In genomic region chr2:157974604-157975501, GRCm38 (mm10) we compare ENCODE assay signal across 9 mouse cellular contexts. TPM values are rescaled to one million over a fixed set of nuclear protein-coding genes. Genes with fewer than 3 reads are reported as not detected.
DNase-seq lines count a peak whose midpoint lies in the region; ATAC-seq and TF ChIP-seq lines count a peak whose summit lies in the region.
"Had no signal": no experiment of that assay in that cellular context is flagged by ENCODE, and none has a peak within 500 bp of the region (broad histone marks: within the 10 kb centered on the region; RNA-seq: fewer than 3 reads in every experiment).

No protein-coding gene starts in this region.

- H3K27ac ChIP-seq in heart, embryonic 10.5 days: no peak overlapping the region
- peak overlapping the region; percentile 65 for H3K27ac ChIP-seq in forebrain, embryonic 10.5 days
- no peak overlapping the region for H3K27ac ChIP-seq in intestine, embryonic 15.5 days
- peak overlapping the region; percentile 81 for H3K27ac ChIP-seq in neural tube, embryonic 11.5 days (ENCODE audit: low read depth, low read length)
- H3K27ac ChIP-seq in left cerebral cortex, adult 2 months: no peak overlapping the region
- H3K27ac ChIP-seq: liver, embryonic 15.5 days had no signal

- H3K36me3 ChIP-seq in heart, embryonic 10.5 days: no peaks in the 10 kb centered on the region
- H3K36me3 ChIP-seq in forebrain, embryonic 10.5 days (replicated peaks): peaks cover 2% of the 10 kb centered on the region
- H3K36me3 ChIP-seq in intestine, embryonic 15.5 days: no peaks in the 10 kb centered on the region
- no peaks in the 10 kb centered on the region for H3K36me3 ChIP-seq in neural tube, embryonic 11.5 days (ENCODE audit: control insufficient read depth, insufficient read depth, low read length)
- H3K36me3 ChIP-seq: liver, embryonic 15.5 days had no signal

- WGBS in heart, embryonic 10.5 days: 4% methylated on average over 23 of the region's 23 CpGs
- 3% methylated on average over 23 of the region's 23 CpGs for WGBS in forebrain, embryonic 10.5 days
- WGBS in intestine, embryonic 15.5 days: 4% methylated on average over 23 of the region's 23 CpGs
- 1% methylated on average over 23 of the region's 23 CpGs for WGBS in neural tube, embryonic 11.5 days

- no peaks in the 10 kb centered on the region for H3K9me3 ChIP-seq in heart, embryonic 10.5 days
- H3K9me3 ChIP-seq in forebrain, embryonic 10.5 days: no peaks in the 10 kb centered on the region
- H3K9me3 ChIP-seq in intestine, embryonic 15.5 days: no peaks in the 10 kb centered on the region
- no peaks in the 10 kb centered on the region for H3K9me3 ChIP-seq in neural tube, embryonic 11.5 days (ENCODE audit: control insufficient read depth, low read length)
- H3K9me3 ChIP-seq: liver, embryonic 15.5 days had no signal

- H3K4me2 ChIP-seq in intestine, embryonic 15.5 days (replicated peaks): 0 out of 2 replicates have a peak overlapping the region, but pooled peaks have one; percentile 17
- peak overlapping the region; percentile 33 for H3K4me2 ChIP-seq in neural tube, embryonic 11.5 days (ENCODE audit: low read depth)
- H3K4me2 ChIP-seq: liver, embryonic 15.5 days had no signal

- peaks cover 21% of the 10 kb centered on the region for H3K4me1 ChIP-seq in heart, embryonic 10.5 days
- peaks cover 36% of the 10 kb centered on the region for H3K4me1 ChIP-seq in forebrain, embryonic 10.5 days
- peaks cover 12% of the 10 kb centered on the region for H3K4me1 ChIP-seq in intestine, embryonic 15.5 days (replicated peaks)
- peaks cover 19% of the 10 kb centered on the region for H3K4me1 ChIP-seq in neural tube, embryonic 11.5 days (ENCODE audit: control insufficient read depth, insufficient read depth, low read length)
- H3K4me1 ChIP-seq: liver, embryonic 15.5 days had no signal

- intact Hi-C loops in heart, postnatal 14 days (cut with DNase I): no loop called here
- intact Hi-C loops in left cerebral cortex, adult 2 months (cut with DNase I): no loop called here

- H3K4me3 ChIP-seq in heart, embryonic 10.5 days: peak overlapping the region; percentile 37
- peak overlapping the region; percentile 43 for H3K4me3 ChIP-seq in forebrain, embryonic 10.5 days
- no peak overlapping the region for H3K4me3 ChIP-seq in intestine, embryonic 15.5 days (replicated peaks)
- H3K4me3 ChIP-seq in neural tube, embryonic 11.5 days (ENCODE audit: low read depth, low read length): no peak overlapping the region
- no peak overlapping the region for H3K4me3 ChIP-seq in left cerebral cortex, adult 2 months
- H3K4me3 ChIP-seq: liver, embryonic 15.5 days had no signal

- DNase-seq in heart, embryonic 10.5 days (ENCODE audit: low spot score): no peak
- no peak for DNase-seq in heart, postnatal 14 days
- peak; percentile 34 for DNase-seq in forebrain, embryonic 10.5 days (ENCODE audit: extremely low spot score, low spot score)
- peak; percentile 58 for DNase-seq in neural tube, embryonic 11.5 days (ENCODE audit: low spot score)
- no peak for DNase-seq in testis, postnatal 14 days (ENCODE audit: low spot score)
- no peak for DNase-seq in adrenal gland, adult (ENCODE audit: inconsistent age in 2 of 2, low spot score in 1 of 2)
- DNase-seq in left cerebral cortex, adult 2 months (ENCODE audit: extremely low spot score in 1 of 2, low spot score in 2 of 2): no peak

- no peak for ATAC-seq in intestine, embryonic 15.5 days
- ATAC-seq in neural tube, embryonic 11.5 days (ENCODE audit: insufficient read depth, low FRiP score, low TSS enrichment): no peak; the same call in 1 of the 2 replicates

- peaks cover 31% of the 10 kb centered on the region for H3K27me3 ChIP-seq in heart, embryonic 10.5 days (ENCODE audit: insufficient read depth, poor library complexity, severe bottlenecking)
- H3K27me3 ChIP-seq in forebrain, embryonic 10.5 days (ENCODE audit: poor library complexity, severe bottlenecking): peaks cover 35% of the 10 kb centered on the region
- no peaks in the 10 kb centered on the region; the same call in 1 of the 2 replicates for H3K27me3 ChIP-seq in intestine, embryonic 15.5 days (replicated peaks)
- H3K27me3 ChIP-seq in neural tube, embryonic 11.5 days (ENCODE audit: control insufficient read depth, insufficient read depth, low read length): no peaks in the 10 kb centered on the region

- no peak for TF ChIP-seq CTCF in left cerebral cortex, adult 2 months (IDR thresholded peaks at IDR 0.05)

- H3K9ac ChIP-seq in intestine, embryonic 15.5 days: 0 out of 2 replicates have a peak overlapping the region, but pooled peaks have one; percentile 8
- H3K9ac ChIP-seq in neural tube, embryonic 11.5 days (ENCODE audit: low read length): peak overlapping the region; percentile 42
- H3K9ac ChIP-seq: liver, embryonic 15.5 days had no signal

RNA-seq across cellular contexts. Expression of gene Tti1, which starts 53.4 kb away (rescaled TPM):
- 30.5 and 35.1 TPM in 2 replicates for polyA plus RNA-seq in heart, embryonic 10.5 days (2016; fragmentation: Nextera tagmentation; extraction: Ambion mirVana)
- total RNA-seq in heart, postnatal 14 days (2021): 10 to 100 TPM; 22.0 to 22.5 TPM
- polyA plus RNA-seq in forebrain, embryonic 10.5 days (2016; fragmentation: Nextera tagmentation; extraction: Ambion mirVana): 44.4 and 44.7 TPM in 2 replicates
- polyA plus RNA-seq in intestine, embryonic 15.5 days (2015; fragmentation: Nextera tagmentation; extraction: Ambion mirVana): 20.8 and 21.3 TPM in 2 replicates
- polyA plus RNA-seq in neural tube, embryonic 11.5 days (2014; fragmentation: Nextera tagmentation; extraction: Ambion mirVana): 25.6 and 28.7 TPM in 2 replicates
- total RNA-seq in left cerebral cortex, adult 2 months (2021): 10 to 100 TPM; 20.6 to 22.7 TPM

RNA-seq across cellular contexts. Expression of gene Rprd1b, which starts 53.4 kb away (rescaled TPM):
- 36.9 and 42.1 TPM in 2 replicates for polyA plus RNA-seq in heart, embryonic 10.5 days (2016; fragmentation: Nextera tagmentation; extraction: Ambion mirVana)
- 10 to 100 TPM; 29.6 to 31.1 TPM for total RNA-seq in heart, postnatal 14 days (2021)
- 58.1 and 59.3 TPM in 2 replicates for polyA plus RNA-seq in forebrain, embryonic 10.5 days (2016; fragmentation: Nextera tagmentation; extraction: Ambion mirVana)
- polyA plus RNA-seq in intestine, embryonic 15.5 days (2015; fragmentation: Nextera tagmentation; extraction: Ambion mirVana): 40.3 and 40.7 TPM in 2 replicates
- 56.9 and 58.8 TPM in 2 replicates for polyA plus RNA-seq in neural tube, embryonic 11.5 days (2014; fragmentation: Nextera tagmentation; extraction: Ambion mirVana)
- 10 to 100 TPM; 58.3 to 61.4 TPM for total RNA-seq in left cerebral cortex, adult 2 months (2021)

Comparison
In these comparisons a context has a peak if more than half of its experiments do, and no peak if none do; other contexts are left out.
1. DNase-seq: peak in forebrain, embryonic 10.5 days (single experiment) and neural tube, embryonic 11.5 days (single experiment); none in heart, embryonic 10.5 days (single experiment), heart, postnatal 14 days (0 of 2), testis, postnatal 14 days (single experiment), adrenal gland, adult (0 of 2) and left cerebral cortex, adult 2 months (0 of 2).
2. H3K27ac ChIP-seq: peak in forebrain, embryonic 10.5 days (single experiment) and neural tube, embryonic 11.5 days (single experiment); none in heart, embryonic 10.5 days (single experiment), intestine, embryonic 15.5 days (single experiment) and left cerebral cortex, adult 2 months (single experiment).
3. H3K4me3 ChIP-seq: peak in heart, embryonic 10.5 days (single experiment) and forebrain, embryonic 10.5 days (single experiment); none in intestine, embryonic 15.5 days (single experiment), neural tube, embryonic 11.5 days (single experiment) and left cerebral cortex, adult 2 months (single experiment).